Mouse (Mus musculus) neutrophil, adult 65 days (primary cell): Measurements from ENCODE around the gene Scg5. TPM values are rescaled to one million over a fixed set of nuclear protein-coding genes. Genes with fewer than 3 reads are reported as not detected.

Experiments used
- total RNA-seq: library from RNA; stranded (reverse); gene quantifications from 2 replicates; pipeline ENCODE4 v1.2.4, GENCODE M21; 2023

Scg5 gene
- 4.3 and 10.3 TPM in 2 replicates for total RNA-seq

DNA sequence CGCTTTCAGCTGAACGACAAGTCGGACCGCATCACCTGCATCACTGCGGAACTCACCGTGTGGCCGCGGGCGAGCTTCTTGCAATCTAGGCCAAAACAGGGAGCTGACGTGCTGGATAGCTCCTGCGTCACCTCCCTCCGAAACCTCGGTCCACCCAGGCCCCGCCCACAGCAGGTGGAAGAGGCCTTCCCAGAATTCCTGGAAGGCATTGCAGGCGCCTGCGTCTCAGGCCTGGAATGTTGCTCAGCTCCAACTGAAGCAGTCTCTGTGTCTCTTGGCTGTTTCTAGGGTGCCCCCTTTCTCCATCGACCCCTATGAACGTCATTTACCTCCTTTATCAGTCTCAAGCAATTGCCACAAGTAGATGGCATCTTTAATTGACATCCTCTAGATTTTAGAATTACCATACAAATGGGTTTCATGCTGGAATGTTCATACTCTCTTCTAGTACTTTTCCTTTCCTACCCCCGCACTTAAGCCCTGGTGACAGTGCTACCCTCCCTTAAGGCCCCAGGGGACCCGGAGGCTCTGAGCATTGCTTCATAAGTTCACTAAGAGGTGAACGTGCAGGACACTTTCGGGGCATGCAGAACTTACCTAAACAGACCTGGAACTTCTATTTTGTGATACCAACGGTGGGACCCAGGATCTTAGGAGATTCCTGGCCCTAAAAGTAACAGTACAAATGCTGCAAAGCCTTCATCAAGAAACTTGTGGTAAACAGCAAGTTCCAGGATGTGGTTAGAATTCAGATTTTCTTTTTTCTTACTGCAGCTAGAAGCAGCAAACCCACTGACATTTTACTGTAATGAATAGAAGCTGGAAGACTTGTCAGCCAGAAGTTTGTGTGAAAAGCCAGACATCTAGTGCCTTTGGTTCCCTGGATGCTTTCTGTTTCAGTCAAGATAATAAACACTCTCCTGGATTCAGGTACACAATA, at the start of gene Scg5:
Gene Scg5 (minus strand): TSS at position 179 of the 940 bp plus-strand sequence.

DNA sequence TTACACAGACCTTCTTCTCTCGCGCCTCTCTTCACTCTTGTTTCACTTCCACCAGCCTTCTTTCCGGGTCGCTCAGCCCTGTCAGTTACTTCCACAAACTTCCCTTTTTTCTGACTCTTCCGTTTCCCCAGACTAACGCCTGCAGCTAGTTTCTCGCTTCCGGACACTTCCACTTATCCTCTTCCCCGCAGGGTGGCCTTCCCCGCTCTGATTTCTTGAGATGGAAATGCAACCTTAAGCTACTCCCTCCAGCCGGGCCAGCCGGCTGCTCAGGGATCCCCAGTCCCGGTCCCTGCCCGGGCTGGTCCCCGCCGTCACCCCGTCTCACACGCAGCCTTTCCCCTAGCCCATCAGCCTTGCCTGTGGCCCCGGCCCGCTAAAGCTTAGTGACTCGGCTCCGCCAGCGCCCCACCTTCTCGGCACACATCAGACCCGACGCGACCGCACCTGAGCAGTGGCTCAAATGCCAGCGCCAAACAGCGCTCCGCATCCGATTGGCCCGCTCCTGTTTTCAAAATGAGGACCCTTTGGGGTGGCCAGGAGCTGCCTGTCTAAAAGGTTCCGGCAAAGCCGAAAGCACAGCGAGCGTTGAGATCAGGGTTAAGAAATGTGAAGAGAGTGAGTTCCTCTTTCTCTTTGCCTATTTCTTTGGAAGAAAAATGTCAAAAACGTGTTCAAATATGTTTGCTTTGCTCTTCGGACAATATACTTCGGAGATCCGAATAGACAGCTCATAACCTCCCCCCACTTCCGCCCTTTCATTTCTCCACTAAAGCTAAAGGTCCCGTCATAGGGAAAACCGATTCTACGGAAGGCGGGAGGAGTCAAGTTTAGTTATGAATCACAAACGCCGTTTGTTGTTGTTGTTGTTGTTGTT, 19.6 kb upstream of the Scg5 start, which contains the start of gene Arhgap11a:
Gene Arhgap11a (minus strand): TSS at position 417 of the 877 bp plus-strand sequence.

DNA sequence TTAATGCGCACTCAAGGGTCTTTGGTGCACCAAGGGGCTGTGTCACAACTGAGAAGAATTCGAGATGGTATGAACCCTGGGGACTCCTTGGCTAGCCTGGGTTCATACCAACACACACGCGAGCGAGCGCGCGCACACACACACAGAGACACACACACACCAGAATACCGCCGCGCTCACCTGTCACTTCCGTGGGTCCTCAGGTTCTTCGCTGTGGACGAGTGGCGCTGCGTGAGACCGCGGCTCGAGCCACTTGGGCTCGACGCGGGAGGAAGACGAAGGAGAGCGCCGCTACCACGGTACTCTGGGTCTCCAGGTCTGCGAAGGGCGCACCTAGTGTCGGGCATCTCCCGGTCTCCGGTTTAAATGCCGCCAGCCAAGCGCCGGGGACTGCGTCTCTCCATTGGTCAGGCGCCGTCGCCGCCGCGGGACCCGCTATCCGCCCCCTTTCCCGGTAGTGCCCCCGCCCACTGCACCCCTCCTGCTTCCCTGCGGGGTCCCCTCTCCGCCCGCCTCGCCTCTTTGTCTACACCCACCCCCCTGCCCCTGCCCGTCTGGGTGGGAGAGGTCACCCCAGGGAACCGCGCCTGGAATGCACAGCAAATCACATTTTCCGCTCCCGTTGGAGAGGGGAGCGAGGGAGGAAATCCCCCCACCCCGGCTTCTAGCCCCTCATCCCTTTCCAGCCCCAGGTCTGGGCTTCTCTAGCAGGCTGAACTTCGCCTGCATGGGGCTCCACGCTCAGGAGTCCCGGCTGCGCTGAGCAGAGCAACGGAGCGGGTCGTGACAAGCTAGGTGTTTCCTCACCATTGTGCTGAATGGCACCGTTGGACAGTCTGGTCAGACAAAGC, 70.4 kb downstream of the Scg5 start, which contains the start of gene Grem1:
Gene Grem1 (minus strand): TSS at position 336 of the 851 bp plus-strand sequence.

Other genes with a start within 250 kb of the Scg5 start
- 0.09 TPM in 1 of 2 replicates, not detected in the other for gene Grem1, start 70.5 kb downstream of the Scg5 start, total RNA-seq
- gene Arhgap11a, start 19.5 kb upstream of the Scg5 start, total RNA-seq: 49.8 and 65.8 TPM in 2 replicates
- gene Gjd2, start 184.5 kb upstream of the Scg5 start, total RNA-seq: not detected in 2 replicates
- not detected in 2 replicates for gene Actc1, start 224.4 kb upstream of the Scg5 start, total RNA-seq